Mouse (Mus musculus) c-Kit-positive CD71-negative TER-119-negative erythroid progenitor cells, embryonic 14.5 days (primary cell): Measurements from ENCODE around the gene Spire2.

Experiments
- DNase-seq: peaks from one replicate; pipeline ENCODE4 v3.0.0-alpha.2; 2013; ENCODE audit warnings: low read depth

The Spire2 gene

DNA sequence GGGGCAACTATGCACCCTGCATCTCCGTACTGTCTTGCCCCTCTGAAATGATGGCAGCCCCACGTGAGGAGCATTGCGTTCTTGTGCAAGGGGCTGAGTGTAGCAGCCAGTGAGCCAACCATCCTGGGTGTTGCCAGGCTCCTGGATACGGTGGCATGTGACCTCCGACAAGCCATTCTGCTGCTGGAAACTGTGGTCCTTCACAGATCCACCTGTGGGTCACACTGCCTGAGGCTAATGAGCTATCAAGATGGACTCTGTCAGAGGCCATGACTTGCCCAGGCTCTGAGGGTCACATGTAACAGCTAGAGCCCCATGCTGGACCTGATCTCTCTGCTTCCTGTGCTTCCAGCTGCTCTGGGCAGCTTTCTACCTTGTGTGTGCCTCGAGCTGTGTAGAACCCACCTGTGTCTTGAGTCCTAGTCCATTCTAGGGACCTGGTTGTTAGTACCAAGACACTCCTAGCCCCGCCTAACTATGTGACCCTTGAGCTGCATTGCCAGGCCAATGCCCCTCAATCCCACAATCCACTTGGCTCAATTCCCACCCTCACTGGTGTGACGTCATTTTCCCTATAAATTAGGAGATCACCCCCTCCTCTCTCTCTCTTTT lies 84.5 kb downstream of the Spire2 start:
- DNase-seq, result no peak
